46 mouse cellular contexts compared by ENCODE assay signal in genomic region chr17:36858181-36858580, GRCm38 (mm10). TPM values are rescaled to one million over a fixed set of nuclear protein-coding genes. Genes with fewer than 3 reads are reported as not detected.
"Had no signal": no experiment of that assay in that cellular context is flagged by ENCODE, and none has a peak within 500 bp of the region (broad histone marks: within the 10 kb centered on the region; RNA-seq: fewer than 3 reads in every experiment).

No protein-coding gene starts in this region.

- H3K9me3 ChIP-seq: limb, embryonic 10.5 days; limb, embryonic 12.5 days; limb, embryonic 13.5 days; limb, embryonic 15.5 days; liver, embryonic 12.5 days; liver, embryonic 13.5 days; liver, embryonic 15.5 days; lung, embryonic 15.5 days; midbrain, embryonic 10.5 days; midbrain, embryonic 12.5 days; midbrain, embryonic 13.5 days; midbrain, embryonic 15.5 days; neural tube, embryonic 12.5 days had no signal

- DNase-seq: left cerebral cortex, postnatal 4 days; liver; liver, embryonic 13.5 days; liver, postnatal 0 days; lung, adult 18-20 months; lung, adult 2 months; lung, embryonic 14.5 days; lung, postnatal 10 days; lung, postnatal 14 days; lung, postnatal 36 days; lung, postnatal 4 days; midbrain, embryonic 14.5 days had no signal

- H3K4me2 ChIP-seq: limb, embryonic 12.5 days; limb, embryonic 13.5 days; limb, embryonic 15.5 days; liver, embryonic 11.5 days; liver, embryonic 12.5 days; liver, embryonic 13.5 days; liver, embryonic 15.5 days; lung, embryonic 14.5 days; lung, embryonic 15.5 days; midbrain, embryonic 11.5 days; midbrain, embryonic 12.5 days; midbrain, embryonic 13.5 days; midbrain, embryonic 15.5 days; neural tube, embryonic 12.5 days had no signal

- H3K9ac ChIP-seq: limb, embryonic 12.5 days; limb, embryonic 13.5 days; limb, embryonic 15.5 days; liver, embryonic 12.5 days; liver, embryonic 13.5 days; liver, embryonic 14.5 days; liver, embryonic 15.5 days; liver, postnatal 0 days; lung, embryonic 14.5 days; lung, embryonic 15.5 days; midbrain, embryonic 12.5 days; midbrain, embryonic 13.5 days; midbrain, embryonic 15.5 days; neural tube, embryonic 12.5 days had no signal

- H3K27me3 ChIP-seq: limb, embryonic 12.5 days; limb, embryonic 13.5 days; limb, embryonic 15.5 days; lung, embryonic 15.5 days; midbrain, embryonic 12.5 days; midbrain, embryonic 13.5 days; midbrain, embryonic 15.5 days; neural tube, embryonic 12.5 days had no signal

- H3K27ac ChIP-seq: limb, embryonic 10.5 days; limb, embryonic 12.5 days; limb, embryonic 13.5 days; limb, embryonic 15.5 days; liver, embryonic 12.5 days; liver, embryonic 13.5 days; liver, embryonic 14.5 days; liver, embryonic 15.5 days; lung, embryonic 15.5 days; macrophage; midbrain, embryonic 10.5 days; midbrain, embryonic 12.5 days; midbrain, embryonic 13.5 days; midbrain, embryonic 15.5 days; neural tube, embryonic 12.5 days had no signal

- ATAC-seq: liver, embryonic 12.5 days; liver, postnatal 0 days; lung, postnatal 0 days; midbrain, embryonic 13.5 days; midbrain, embryonic 15.5 days; midbrain, embryonic 16.5 days had no signal

- H3K4me1 ChIP-seq: limb, embryonic 10.5 days; limb, embryonic 12.5 days; limb, embryonic 13.5 days; limb, embryonic 15.5 days; liver, embryonic 13.5 days; liver, embryonic 15.5 days; lung, embryonic 15.5 days; midbrain, embryonic 10.5 days; midbrain, embryonic 12.5 days; midbrain, embryonic 13.5 days; midbrain, embryonic 15.5 days; neural tube, embryonic 12.5 days had no signal

- H3K4me3 ChIP-seq: limb, embryonic 10.5 days; limb, embryonic 12.5 days; limb, embryonic 13.5 days; limb, embryonic 15.5 days; liver, embryonic 12.5 days; liver, embryonic 13.5 days; liver, embryonic 15.5 days; lung, embryonic 15.5 days; midbrain, embryonic 10.5 days; midbrain, embryonic 12.5 days; midbrain, embryonic 13.5 days; midbrain, embryonic 15.5 days; myocyte; neural tube, embryonic 12.5 days had no signal

RNA-seq across cellular contexts. Expression of gene Trim15, which starts 8.8 kb away (rescaled TPM):
- total RNA-seq: left cerebral cortex, postnatal 10 days; left cerebral cortex, postnatal 14 days; left cerebral cortex, postnatal 25 days; left cerebral cortex, postnatal 36 days; left cerebral cortex, postnatal 4 days; liver, adult 2 months; megakaryocyte progenitor cell, adult 5-6 weeks; megakaryocyte-erythroid progenitor cell, adult 5-6 weeks; monocyte, adult 5-6 weeks had no signal
- polyA plus RNA-seq: liver, adult 2 months; macrophage; myocyte had no signal

RNA-seq across cellular contexts. Expression of gene Trim10, which starts 11.2 kb away (rescaled TPM):
- total RNA-seq: left cerebral cortex, adult 8-10 months; left cerebral cortex, postnatal 25 days; left cerebral cortex, postnatal 36 days; left cerebral cortex, postnatal 4 days; liver, adult 2 months had no signal
- polyA plus RNA-seq: liver, adult 2 months; macrophage; myocyte had no signal

RNA-seq across cellular contexts. Expression of gene Trim40, which starts 31.7 kb away (rescaled TPM):
- total RNA-seq: left cerebral cortex, postnatal 10 days; left cerebral cortex, postnatal 14 days; left cerebral cortex, postnatal 25 days; left cerebral cortex, postnatal 36 days; left cerebral cortex, postnatal 4 days; liver, adult 2 months; megakaryocyte progenitor cell, adult 5-6 weeks; megakaryocyte-erythroid progenitor cell, adult 5-6 weeks; midbrain, postnatal 0 days; monocyte, adult 5-6 weeks had no signal
- polyA plus RNA-seq: limb, embryonic 10.5 days; limb, embryonic 11.5 days; limb, embryonic 12.5 days; limb, embryonic 13.5 days; limb, embryonic 14.5 days; limb, embryonic 15.5 days; liver, embryonic 11.5 days; liver, embryonic 12.5 days; liver, embryonic 13.5 days; liver, embryonic 14.5 days; liver, embryonic 15.5 days; liver, embryonic 16.5 days; liver, postnatal 0 days; lung, embryonic 14.5 days; lung, embryonic 15.5 days; lung, embryonic 16.5 days; lung, postnatal 0 days; macrophage; midbrain, embryonic 10.5 days; midbrain, embryonic 11.5 days; midbrain, embryonic 12.5 days; midbrain, embryonic 13.5 days; midbrain, embryonic 14.5 days; midbrain, embryonic 15.5 days; midbrain, embryonic 16.5 days; myocyte; neural tube, embryonic 11.5 days; neural tube, embryonic 12.5 days had no signal

RNA-seq across cellular contexts. Expression of gene Trim31, which starts 39.7 kb away (rescaled TPM):
- total RNA-seq: left cerebral cortex, adult 8-10 months; left cerebral cortex, postnatal 10 days; left cerebral cortex, postnatal 14 days; left cerebral cortex, postnatal 25 days; left cerebral cortex, postnatal 36 days; left cerebral cortex, postnatal 4 days; liver, adult 2 months; megakaryocyte progenitor cell, adult 5-6 weeks; megakaryocyte-erythroid progenitor cell, adult 5-6 weeks; midbrain, postnatal 0 days; monocyte, adult 5-6 weeks had no signal
- polyA plus RNA-seq: limb, embryonic 10.5 days; limb, embryonic 11.5 days; limb, embryonic 12.5 days; limb, embryonic 13.5 days; limb, embryonic 14.5 days; limb, embryonic 15.5 days; liver, adult 2 months; liver, embryonic 11.5 days; liver, embryonic 12.5 days; liver, embryonic 13.5 days; liver, embryonic 14.5 days; liver, embryonic 15.5 days; liver, postnatal 0 days; lung, adult 2 months; lung, embryonic 16.5 days; lung, postnatal 0 days; macrophage; midbrain, embryonic 10.5 days; midbrain, embryonic 11.5 days; midbrain, embryonic 12.5 days; midbrain, embryonic 13.5 days; midbrain, embryonic 14.5 days; midbrain, embryonic 15.5 days; midbrain, embryonic 16.5 days; midbrain, postnatal 0 days; myocyte; neural tube, embryonic 11.5 days; neural tube, embryonic 12.5 days had no signal
